Mouse (Mus musculus): Measurements from ENCODE around the gene Uaca.

Gene Uaca

DNA sequence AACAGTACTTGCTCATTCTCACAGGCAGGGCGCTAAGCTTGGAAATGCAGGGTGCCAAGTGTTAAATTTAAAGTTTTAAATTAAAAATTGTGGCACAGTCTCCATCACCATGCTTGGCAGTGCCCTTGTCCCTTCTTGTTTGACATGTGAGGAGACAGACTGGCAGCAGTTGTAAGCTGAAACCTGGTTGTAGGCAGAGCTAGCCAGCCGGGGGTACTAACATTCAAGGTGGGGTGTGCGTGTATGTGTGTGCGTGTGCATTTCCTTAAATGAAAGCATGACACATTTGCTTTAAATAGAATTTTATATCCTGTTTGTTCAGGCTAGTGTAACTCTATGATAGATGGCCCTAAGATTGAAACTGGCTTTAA is 42.7 kb downstream of the Uaca start:
- no peak for DNase-seq (ENCODE audit: low spot score in 2 of 2)

DNA sequence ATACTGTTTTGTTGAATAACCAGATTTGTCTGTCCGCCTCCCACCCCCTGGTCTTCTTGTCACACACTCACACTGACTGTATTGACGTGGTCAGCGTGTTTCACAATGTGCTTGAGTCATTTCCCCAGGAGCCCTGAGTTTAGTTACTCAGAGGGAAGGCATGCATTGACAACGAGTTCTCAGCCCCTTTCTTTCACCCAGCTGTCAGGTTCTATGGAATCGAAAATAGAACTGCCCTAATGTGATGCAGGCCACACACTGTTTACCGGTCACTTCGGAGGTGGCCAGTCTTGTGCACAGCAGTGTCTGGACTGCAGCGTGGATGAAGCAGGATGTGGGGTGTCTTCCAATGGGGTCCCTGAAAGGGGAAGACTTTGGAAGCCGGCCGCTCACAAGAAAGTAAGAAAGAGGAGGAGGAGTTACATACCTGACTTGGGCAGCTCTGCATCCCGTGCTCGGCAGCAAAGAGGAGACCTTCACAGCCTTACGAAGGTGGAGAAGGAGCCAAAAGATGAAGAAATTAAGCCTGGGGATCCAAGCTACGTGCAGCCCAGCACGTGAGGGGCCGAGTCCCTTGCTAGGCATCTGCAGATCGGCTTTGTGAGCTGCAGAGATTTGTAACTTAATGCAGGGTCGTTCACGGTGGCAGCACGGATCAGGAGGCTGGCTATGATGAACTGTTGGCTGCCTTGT is 43.3 kb downstream of the Uaca start:
- DNase-seq (ENCODE audit: low spot score in 2 of 2): no peak

DNA sequence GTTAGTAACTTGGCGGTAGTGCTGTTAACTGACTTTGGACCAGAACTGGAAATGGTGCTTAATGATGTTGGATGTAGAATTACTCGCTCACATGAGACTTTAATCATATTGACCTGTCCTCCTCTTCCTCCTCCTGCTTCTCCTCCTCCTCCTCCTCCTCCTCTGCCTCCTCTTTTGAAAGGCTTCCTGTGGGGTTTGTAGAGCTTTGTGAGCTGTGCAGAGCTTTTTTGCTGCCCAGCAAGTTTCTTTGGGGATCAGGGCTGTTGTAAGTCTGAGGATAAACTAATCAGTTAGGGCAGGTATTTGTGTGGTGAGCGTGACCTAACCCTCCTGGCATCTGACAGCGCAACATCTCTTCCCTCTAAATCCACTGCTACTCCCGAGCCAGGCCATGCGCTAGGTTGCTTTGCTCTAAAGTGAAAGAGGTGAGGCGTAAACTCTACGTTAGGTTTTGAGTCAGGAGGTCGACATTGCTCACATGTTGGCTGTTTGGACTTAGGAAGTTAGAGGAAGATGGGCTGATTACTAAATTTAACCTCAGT is 44.1 kb downstream of the Uaca start:
- DNase-seq (ENCODE audit: low spot score in 2 of 2): no peak

DNA sequence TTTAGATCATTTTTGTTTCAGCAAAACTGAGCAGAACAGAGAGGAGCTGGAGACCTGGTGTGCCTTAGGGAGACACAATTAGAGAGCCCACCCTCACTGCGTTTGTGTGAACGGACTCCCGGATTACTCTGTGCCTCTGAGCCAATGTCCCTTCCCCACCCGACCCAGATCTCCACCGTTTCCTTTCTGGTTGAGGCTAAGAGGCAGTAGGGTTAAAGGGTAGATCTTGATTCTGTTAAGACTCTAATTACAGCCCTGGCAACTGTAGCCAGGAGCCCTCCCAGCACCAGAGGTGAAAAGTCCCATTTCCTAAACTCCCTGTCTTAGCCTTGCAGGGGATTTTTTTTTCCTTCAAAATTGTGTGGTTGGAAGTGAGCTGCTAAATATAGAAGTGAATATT is 47.1 kb downstream of the Uaca start:
- DNase-seq (ENCODE audit: low spot score in 2 of 2): no peak

DNA sequence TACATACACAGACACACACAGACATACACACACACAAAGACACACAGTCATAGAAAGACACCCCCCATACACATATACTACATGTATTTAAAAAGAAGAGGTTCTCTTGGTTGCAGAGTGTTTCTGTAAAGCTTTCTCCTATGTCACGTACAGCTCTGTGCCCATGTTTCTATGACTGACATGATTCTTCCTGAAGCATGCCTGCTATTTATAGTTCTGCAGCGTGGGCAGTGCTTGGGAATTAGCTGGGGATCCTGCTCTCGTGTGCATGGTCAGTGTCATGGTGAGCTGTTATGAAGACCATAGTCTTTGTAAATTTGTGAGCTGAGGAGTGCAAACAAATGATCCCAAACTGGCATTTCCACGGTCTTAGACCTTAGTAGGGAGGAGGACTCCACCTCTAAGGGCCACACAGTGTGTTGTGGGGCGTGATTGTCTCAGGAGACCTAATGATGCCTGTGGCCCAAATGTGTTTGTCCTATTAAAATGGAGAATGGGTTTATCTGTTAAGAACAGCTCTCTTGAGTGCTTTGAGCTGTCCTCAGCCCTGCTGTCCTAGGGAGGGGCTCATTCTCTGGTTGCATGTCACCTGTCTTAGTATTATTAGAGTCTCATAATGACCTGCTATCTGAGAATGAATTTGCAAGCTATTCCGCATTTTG is 49.2 kb downstream of the Uaca start:
- no peak for DNase-seq (ENCODE audit: low spot score in 2 of 2)

DNA sequence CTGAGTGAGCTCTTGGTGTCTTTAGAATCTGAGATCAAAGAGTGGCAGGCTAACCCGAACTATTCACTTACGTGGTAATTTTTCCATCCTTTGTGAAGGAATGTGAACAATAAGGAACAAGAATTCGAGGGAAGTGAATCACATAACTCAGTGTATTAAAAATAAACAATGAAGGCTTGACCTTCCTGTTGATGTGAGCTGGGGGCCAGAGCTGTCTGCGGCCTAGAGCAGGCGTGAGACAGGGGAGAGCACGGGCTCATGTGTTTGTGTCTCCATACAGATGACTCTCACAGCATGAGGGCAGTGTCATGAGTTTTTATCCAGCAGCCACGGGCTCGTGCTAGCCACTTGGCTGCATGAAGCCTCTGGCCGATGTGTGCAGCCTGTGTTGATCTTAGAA is 54.4 kb downstream of the Uaca start:
- DNase-seq (ENCODE audit: low spot score in 2 of 2): no peak

DNA sequence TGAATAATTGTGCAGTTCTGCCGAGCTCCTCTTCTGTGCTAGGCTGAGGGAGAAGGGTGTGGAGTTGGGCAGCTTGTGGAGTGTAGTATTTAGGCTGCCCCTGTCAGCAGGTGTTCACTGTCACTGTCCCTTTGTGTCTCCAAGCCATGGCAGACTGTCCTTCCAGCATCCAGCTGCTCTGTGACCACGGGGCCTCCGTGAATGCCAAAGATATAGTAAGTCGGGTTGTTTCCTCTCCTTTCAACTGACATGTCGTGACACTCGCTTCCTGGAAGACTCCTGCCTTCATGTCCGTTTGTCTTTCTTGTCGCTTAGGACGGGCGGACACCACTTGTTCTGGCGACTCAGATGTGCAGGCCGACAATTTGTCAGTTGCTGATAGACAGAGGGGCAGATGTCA is 55.6 kb downstream of the Uaca start:
- DNase-seq (ENCODE audit: low spot score in 2 of 2): no peak

DNA sequence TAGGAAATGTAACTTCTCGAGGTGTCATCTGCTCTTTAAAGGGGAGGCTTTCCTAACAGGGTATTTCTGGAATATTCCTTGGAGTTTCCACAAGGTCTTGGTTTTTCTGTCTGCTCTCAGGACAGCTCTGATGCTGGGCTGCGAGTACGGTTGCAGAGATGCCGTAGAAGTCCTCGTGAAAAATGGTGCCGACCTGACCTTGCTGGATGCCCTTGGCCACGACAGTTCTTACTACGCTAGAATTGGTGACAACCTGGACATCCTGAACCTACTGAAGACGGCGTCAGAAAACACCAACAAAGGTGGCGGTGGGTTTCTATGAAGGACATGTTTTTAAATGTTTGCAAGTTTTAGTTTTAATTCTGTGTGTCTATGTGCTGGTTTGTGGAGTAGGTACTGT is 59.9 kb downstream of the Uaca start:
- DNase-seq (ENCODE audit: low spot score in 2 of 2): no peak

DNA sequence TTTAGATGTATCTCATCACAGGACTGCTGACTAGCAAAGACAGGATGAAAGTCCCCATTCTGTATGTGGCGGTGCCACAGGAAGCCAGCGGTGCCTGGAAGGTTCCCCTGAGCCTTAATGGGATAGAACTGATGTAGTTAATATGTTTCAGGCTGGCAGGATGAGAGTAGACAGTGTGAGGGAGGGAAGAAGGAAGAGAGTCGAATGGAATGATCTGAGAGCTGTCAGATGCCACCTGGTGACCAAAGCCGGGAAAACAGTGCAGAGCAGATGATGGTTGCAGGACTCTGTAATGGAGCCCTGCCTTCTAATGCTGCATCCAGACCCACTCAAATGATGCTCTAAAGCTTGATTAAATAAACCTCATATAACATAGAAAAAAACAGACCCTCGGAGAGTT is 63.5 kb downstream of the Uaca start:
- DNase-seq (ENCODE audit: low spot score in 2 of 2): peak; percentile 57 to 62

DNA sequence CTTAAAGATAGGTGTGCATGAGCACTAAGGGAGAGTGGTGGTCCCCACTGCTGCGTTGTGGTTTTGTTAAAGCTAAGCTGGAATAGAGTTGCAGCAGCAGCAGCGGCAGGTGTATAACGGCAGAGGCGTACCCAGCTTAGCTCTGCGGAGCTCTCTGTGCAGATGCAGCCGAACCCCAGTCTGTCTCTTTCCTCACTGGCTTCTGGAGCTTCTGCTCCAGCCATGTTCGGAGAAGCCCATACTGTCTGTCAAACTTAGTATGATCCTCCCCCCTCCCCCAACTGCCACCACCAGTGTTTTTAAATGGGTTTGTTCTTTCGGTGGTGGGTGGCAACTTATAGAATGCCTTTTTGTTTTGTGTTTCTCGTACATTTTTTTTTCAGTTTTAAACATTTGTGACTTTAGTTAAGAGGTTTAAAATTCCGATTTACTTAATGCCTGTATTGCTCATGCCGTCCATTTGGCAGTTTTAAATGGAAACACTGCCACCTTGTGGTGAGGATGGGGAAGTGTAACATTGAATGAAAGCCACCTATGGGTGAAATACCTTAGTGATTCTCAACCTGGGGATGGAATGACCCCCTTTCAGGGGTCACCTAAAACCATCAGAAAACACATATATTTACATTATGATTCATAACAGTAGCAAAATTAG is 64.1 kb downstream of the Uaca start:
- DNase-seq (ENCODE audit: low spot score in 2 of 2): no peak

DNA sequence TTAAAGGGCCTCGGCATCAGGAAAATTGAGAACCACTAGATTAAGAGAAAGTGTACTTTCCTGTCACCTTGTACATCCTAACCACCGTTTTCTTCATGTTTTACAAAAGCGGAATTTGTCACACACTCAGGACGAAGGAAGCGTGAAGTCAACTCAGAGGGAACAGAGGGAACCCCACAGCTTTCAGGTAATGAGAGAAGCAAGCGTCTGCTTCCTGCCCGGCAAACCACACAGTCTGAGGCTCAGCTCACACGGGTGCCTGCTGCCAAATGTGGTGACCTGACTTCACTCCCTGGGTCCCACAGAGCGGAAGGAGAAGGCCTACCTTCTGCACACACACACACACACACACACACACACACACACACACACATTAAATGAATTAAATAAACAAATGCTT is 64.7 kb downstream of the Uaca start:
- no peak for DNase-seq (ENCODE audit: low spot score in 2 of 2)

DNA sequence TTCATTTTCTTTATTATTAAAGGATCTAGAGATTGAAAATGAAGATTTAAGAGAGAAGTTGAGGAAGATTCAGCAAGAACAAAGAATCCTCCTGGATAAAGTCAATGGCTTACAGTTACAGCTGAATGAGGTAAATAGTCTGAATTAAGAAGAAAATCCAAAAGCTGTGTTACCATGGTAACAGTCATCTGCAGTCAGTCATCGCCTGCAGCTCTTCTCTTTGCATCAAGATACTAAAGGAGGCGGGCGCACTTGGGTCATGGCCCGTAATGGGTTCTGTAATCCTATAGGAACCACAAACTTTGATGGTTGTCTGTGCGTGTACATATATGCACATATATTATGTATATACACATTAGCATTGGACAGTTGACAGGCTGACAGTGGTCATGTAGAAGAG is 66.7 kb downstream of the Uaca start:
- DNase-seq (ENCODE audit: low spot score in 2 of 2): no peak

DNA sequence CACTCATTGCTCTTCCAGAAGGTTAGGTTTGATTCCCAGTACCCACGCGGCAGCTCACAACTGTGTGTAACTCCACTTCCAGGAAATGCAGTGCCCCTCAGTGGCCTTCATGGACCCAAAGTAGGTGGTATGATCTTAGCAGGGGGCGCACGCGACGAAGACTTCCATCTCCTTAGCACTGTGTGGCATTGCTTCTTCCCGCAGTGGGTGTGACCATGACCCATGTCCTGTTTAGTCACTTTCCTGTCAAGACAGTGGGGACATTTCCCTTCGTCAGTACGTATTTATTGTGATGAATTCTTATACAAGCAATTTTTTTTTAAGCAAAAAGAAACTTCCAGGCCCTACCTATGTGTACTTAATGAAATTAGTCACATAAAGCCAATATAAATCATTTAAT is 70.3 kb downstream of the Uaca start:
- no peak for DNase-seq (ENCODE audit: low spot score in 2 of 2)

DNA sequence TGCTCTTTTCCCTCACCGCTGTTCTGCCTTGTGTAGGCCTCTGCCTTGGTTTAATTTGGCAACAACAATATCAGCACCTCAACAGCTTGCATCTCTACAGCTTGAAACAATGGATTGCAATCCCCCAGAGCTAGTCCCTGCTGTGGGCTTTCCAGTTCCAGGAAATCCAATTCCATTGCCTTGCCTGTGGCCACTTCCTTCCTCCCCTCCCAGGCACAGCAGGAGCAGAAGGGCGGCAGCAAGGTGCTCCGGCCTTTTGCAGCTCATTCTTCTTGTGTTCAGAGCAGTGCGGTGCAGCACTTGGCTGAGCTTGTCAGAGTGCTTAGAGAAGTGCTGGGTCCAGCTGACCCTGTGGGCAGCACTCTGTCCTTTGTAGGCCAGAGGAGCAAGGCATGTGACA is 71.5 kb downstream of the Uaca start:
- DNase-seq (ENCODE audit: low spot score in 2 of 2): no peak

DNA sequence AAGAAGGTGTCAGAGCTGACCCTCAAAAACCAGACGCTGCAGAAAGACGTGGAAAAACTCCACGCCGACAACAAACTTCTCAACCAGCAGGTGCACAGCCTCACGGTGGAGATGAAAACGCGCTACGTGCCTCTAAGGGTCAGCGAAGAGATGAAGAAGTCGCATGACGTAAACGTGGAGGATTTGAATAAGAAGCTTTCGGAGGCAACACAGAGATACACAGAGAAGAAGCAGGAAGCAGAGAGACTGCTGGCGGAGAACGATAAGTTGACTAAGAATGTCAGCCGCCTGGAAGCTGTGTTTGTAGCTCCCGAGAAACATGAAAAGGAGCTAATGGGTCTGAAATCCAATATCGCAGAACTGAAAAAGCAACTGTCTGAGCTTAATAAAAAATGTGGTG is 76.1 kb downstream of the Uaca start:
- no peak for DNase-seq (ENCODE audit: low spot score in 2 of 2)

DNA sequence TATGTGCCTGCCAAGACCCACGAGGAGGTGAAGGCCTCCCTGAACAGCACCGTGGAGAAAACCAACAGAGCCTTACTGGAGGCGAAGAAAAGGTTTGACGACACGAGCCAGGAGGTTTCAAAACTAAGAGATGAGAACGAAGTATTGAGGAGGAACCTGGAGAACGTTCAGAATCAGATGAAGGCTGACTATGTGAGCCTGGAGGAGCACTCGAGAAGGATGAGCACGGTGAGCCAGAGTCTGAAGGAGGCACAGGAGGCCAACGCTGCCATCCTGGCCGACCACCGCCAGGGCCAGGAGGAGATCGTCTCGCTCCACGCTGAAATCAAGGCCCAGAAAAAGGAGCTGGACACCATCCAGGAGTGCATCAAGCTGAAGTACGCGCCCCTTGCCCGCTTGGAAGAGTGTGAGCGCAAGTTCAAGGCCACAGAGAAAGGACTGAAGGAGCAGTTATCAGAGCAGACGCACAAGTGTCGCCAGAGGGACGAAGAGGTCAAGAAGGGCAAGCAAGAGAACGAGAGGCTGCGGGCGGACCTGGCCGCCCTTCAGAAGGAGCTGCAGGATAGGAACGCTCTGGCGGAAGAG is 76.7 kb downstream of the Uaca start:
- DNase-seq (ENCODE audit: low spot score in 2 of 2): no peak

DNA sequence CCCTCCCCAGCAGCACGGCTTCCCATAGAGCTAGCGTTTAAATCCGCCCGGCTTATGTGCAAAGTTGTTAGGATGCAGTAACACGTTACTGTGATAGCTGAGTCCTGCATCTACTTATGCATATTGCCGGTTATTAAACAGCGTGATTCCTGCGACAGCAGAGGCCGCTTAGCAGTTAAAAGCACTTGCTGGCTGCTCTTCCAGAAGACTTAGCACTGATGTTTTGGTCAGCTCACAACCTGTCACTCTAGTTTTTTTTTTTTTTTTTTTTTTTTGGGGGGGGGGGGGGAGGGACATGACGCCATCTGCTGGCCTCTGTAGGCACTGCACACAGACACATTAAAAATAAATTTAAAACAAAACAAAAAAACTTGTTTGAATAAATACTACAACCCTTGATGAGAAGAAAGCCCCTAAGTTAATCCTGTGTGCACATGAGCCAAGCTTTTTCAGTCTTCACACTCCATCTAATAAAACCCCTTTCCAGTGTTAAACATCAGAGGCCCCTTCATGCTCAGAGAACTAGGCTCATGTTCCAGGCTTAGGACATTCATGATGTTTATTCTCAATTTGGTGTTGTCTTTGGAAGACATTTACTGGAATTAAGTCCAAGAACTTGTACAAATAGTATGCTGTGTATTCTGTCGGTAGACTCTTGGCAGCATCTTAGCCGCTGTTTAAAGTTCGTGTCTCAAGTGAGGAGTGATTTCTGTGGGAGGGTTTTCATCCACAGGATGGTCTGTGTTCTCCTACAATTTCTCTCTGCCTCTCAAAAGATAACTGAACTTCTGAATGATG is 79.1 kb downstream of the Uaca start:
- no peak for DNase-seq (ENCODE audit: low spot score in 2 of 2)

DNA sequence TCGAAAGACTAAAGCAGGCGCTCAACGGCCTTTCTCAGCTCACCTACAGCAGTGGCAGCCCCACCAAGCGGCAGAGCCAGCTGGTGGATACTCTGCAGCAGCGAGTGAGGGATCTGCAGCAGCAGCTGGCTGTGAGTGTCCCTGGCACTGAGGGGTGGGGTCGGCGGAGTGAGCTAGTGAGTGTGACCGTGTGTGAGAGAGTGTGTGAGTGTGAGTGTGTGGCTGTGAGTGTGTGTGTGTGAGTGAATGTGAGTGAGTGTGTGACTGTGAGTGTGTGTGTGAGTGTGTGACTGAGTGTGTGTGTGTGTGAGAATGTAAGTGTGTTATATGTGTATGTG is 79.7 kb downstream of the Uaca start:
- DNase-seq (ENCODE audit: low spot score in 2 of 2): no peak

DNA sequence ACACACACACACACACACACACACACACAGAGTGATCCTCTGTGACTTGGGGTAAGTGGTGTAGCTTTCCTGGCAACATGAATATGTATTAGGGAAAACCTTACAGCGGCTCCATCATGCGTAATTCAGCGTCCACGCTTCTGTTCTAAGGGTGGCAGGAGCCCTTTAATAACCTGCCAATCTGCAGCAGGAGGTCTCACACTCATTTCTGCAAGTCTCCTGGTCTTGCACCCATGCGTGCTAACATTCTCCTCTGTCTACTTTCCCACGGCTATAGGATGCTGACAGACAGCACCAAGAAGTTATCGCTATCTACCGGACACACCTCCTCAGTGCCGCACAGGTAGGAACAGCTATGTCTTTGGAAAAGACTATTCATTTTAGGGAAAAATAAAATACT is 81.7 kb downstream of the Uaca start:
- no peak for DNase-seq (ENCODE audit: low spot score in 2 of 2)

DNA sequence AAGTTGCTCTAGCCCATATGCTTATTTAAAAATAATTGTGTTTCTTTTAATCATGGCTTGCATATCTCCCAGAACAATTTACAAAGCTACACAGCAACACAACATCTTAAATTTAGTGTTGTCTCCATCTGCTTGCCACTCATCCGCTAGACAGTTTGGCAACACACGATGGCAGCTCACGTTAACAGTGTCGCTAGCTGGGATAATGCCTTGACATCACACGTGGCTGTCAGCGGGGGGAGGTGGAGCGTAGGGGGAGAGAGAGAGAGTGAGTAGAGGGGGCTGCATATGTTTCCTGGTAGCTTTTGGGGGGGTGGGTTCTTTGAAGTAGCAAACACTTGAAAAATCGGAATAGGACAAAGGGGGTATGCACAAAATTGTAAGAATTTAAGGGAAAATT is 82.2 kb downstream of the Uaca start:
- DNase-seq (ENCODE audit: low spot score in 2 of 2): no peak

DNA sequence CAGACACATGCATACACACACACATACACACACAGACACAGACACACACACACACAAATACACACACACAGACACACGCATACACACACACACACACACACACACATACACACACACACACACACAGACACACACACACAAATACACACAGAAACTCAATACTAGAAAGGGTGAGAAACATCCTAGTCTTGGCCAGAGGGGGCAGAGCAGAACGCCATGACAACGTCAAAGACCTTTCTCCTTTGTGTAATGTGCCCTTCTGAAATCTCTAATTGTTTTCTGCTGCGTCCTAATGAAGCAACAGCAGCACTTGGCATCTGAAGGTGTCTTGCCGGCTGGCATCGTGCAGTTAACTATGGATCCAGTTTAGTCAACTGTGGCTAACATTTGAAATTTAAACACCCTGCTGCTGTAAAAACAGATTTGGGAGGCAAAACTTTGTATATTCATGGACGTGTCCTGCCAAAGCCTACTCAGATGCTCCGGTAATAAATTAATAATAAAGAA is 83.8 kb downstream of the Uaca start:
- DNase-seq (ENCODE audit: low spot score in 2 of 2): no peak

DNA sequence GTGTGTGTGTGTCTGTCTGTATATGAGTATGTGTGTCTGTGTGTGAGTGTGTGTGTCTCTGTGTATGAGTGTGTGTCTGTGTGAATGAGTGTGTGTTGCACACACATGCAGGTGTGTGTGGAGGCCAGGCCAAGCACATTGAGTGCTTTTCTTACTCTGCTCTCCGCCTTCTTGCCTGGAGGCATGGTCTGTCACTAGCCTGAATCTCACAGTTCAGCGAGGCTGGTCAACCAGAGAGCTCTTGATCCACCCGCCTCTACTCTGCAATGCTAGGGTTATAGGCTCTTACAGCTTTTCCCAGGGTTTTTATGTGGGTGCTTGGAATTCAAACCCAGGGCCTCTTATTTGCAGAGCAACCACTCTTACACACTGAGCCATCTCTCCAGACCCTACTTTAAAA is 84.3 kb downstream of the Uaca start:
- DNase-seq (ENCODE audit: low spot score in 2 of 2): no peak
